Mouse (Mus musculus) left cerebral cortex, postnatal 25 days (tissue): ENCODE data around the gene Ugt1a5. TPM values are rescaled to one million over a fixed set of nuclear protein-coding genes. Genes with fewer than 3 reads are reported as not detected.
"Not testable (repeated sequence)": the region's sequence is repeated elsewhere in the genome, so short reads cannot be mapped to it uniquely, and the experiment has no call there.

Experiments used
- DNase-seq, 2 experiments: peaks; one replicate each; pipeline ENCODE4 v3.0.0; 2022; ENCODE audit warnings: low spot score in 2 of 2, mixed read lengths in 1 of 2
- intact Hi-C: fragments of 180-260 bp; cut with DNase I; formaldehyde crosslinking; loops from one replicate; pipeline ENCODE4 v1.15.1; 2025
- total RNA-seq, 2 experiments: library from RNA; stranded (reverse); gene quantifications; 2 replicates each; pipeline ENCODE4 v1.2.3; 2021

Gene Ugt1a5
- not detected for total RNA-seq

GRCm38 (mm10) chr1:88165711-88166110 is at the start of gene Ugt1a5:
Gene Ugt1a5, plus strand, starts transcription at chr1:88166012.
- DNase-seq = no peak
- intact Hi-C loops = no loop called here

- DNase-seq, intact Hi-C loops: not testable (repeated sequence)
Observed at GRCm38 (mm10) chr1:88120550-88120949, 45.3 kb upstream of the Ugt1a5 start.

- DNase-seq, intact Hi-C loops: not testable (repeated sequence)
Observed at GRCm38 (mm10) chr1:88121521-88121920, 44.3 kb upstream of the Ugt1a5 start.

GRCm38 (mm10) chr1:88125827-88126360 is 39.9 kb upstream of the Ugt1a5 start:
- DNase-seq, intact Hi-C loops: not testable (repeated sequence)

GRCm38 (mm10) chr1:88129091-88129490 is 36.7 kb upstream of the Ugt1a5 start:
- DNase-seq, intact Hi-C loops: not testable (repeated sequence)

- intact Hi-C loops, DNase-seq: not testable (repeated sequence)
Observed at GRCm38 (mm10) chr1:88130223-88130622, 35.6 kb upstream of the Ugt1a5 start.

GRCm38 (mm10) chr1:88133908-88134456 is 31.8 kb upstream of the Ugt1a5 start:
- intact Hi-C loops = no loop called here
- DNase-seq = no peak

- intact Hi-C loops, DNase-seq: not testable (repeated sequence)
Observed at GRCm38 (mm10) chr1:88134457-88135011, 31.3 kb upstream of the Ugt1a5 start, which contains the start of gene Ugt1a6a. Gene Ugt1a6a, plus strand, starts transcription at chr1:88134809.

- DNase-seq, intact Hi-C loops: not testable (repeated sequence)
Observed at GRCm38 (mm10) chr1:88135229-88135904, 30.4 kb upstream of the Ugt1a5 start.

GRCm38 (mm10) chr1:88136646-88137045 is 29.2 kb upstream of the Ugt1a5 start:
- no peak for DNase-seq
- intact Hi-C loops = no loop called here

- intact Hi-C loops = no loop called here
- no peak for DNase-seq
Observed at GRCm38 (mm10) chr1:88137264-88137663, 28.5 kb upstream of the Ugt1a5 start.

- DNase-seq = no peak
- intact Hi-C loops = no loop called here
Observed at GRCm38 (mm10) chr1:88138145-88138544, 27.7 kb upstream of the Ugt1a5 start.

GRCm38 (mm10) chr1:88140492-88140891 is 25.3 kb upstream of the Ugt1a5 start:
- intact Hi-C loops, DNase-seq: not testable (repeated sequence)

- intact Hi-C loops = not testable (repeated sequence)
- DNase-seq = peak; percentile 11 to 16
Observed at GRCm38 (mm10) chr1:88143966-88144675, 21.7 kb upstream of the Ugt1a5 start.

GRCm38 (mm10) chr1:88145278-88145677 is 20.5 kb upstream of the Ugt1a5 start:
- intact Hi-C loops, DNase-seq: not testable (repeated sequence)

- DNase-seq, intact Hi-C loops: not testable (repeated sequence)
Observed at GRCm38 (mm10) chr1:88150133-88150532, 15.7 kb upstream of the Ugt1a5 start.

GRCm38 (mm10) chr1:88158430-88158829 is 7.4 kb upstream of the Ugt1a5 start:
- intact Hi-C loops = no loop called here
- no peak for DNase-seq

GRCm38 (mm10) chr1:88172190-88172589 is 6.4 kb downstream of the Ugt1a5 start:
- DNase-seq, intact Hi-C loops: not testable (repeated sequence)

GRCm38 (mm10) chr1:88179657-88180056 is 13.8 kb downstream of the Ugt1a5 start:
- intact Hi-C loops = no loop called here
- no peak for DNase-seq

GRCm38 (mm10) chr1:88186325-88186935 is 20.6 kb downstream of the Ugt1a5 start:
- intact Hi-C loops = no loop called here
- no peak for DNase-seq
